Comparison of ENCODE assay signal across 10 mouse cellular contexts in genomic region chr2:33877663-33878360, GRCm38 (mm10). TPM values are rescaled to one million over a fixed set of nuclear protein-coding genes. Genes with fewer than 3 reads are reported as not detected.
DNase-seq lines count a peak whose midpoint lies in the region; ATAC-seq lines count a peak whose summit lies in the region.
"Had no signal": no experiment of that assay in that cellular context is flagged by ENCODE, and none has a peak within 500 bp of the region (broad histone marks: within the 10 kb centered on the region; RNA-seq: fewer than 3 reads in every experiment).

No protein-coding gene starts in this region.

- ATAC-seq in liver, embryonic 13.5 days (ENCODE audit: low read depth) = no peak
- ATAC-seq in liver, embryonic 12.5 days = no peak
- ATAC-seq in hindbrain, embryonic 13.5 days (ENCODE audit: low FRiP score) = peak; percentile 21; the same call in 1 of the 2 replicates
- ATAC-seq in neural tube, embryonic 12.5 days (ENCODE audit: low FRiP score, low read depth) = 0 out of 2 replicates have a peak, but pooled peaks have one; percentile 25
- ATAC-seq in megakaryocyte progenitor cell, adult 5-6 weeks (replicated peaks; ENCODE audit: poor library complexity) = no peak
- ATAC-seq: lung, postnatal 0 days had no signal

- no peak overlapping the region for H3K4me2 ChIP-seq in liver, embryonic 13.5 days
- no peak overlapping the region for H3K4me2 ChIP-seq in liver, embryonic 12.5 days
- H3K4me2 ChIP-seq in hindbrain, embryonic 13.5 days = no peak overlapping the region
- peak overlapping the region; percentile 24; the same call in 1 of the 2 replicates for H3K4me2 ChIP-seq in neural tube, embryonic 12.5 days (replicated peaks)

- no peaks in the 10 kb centered on the region for H3K27me3 ChIP-seq in liver, embryonic 13.5 days
- H3K27me3 ChIP-seq in liver, embryonic 12.5 days (replicated peaks) = no peaks in the 10 kb centered on the region
- H3K27me3 ChIP-seq in hindbrain, embryonic 13.5 days = no peaks in the 10 kb centered on the region
- no peaks in the 10 kb centered on the region for H3K27me3 ChIP-seq in neural tube, embryonic 12.5 days (replicated peaks)

- no peak overlapping the region for H3K4me3 ChIP-seq in liver, embryonic 13.5 days (replicated peaks)
- no peak overlapping the region for H3K4me3 ChIP-seq in liver, embryonic 12.5 days
- H3K4me3 ChIP-seq in hindbrain, embryonic 13.5 days = no peak overlapping the region
- H3K4me3 ChIP-seq in neural tube, embryonic 12.5 days = no peak overlapping the region

- peaks cover 17% of the 10 kb centered on the region for H3K36me3 ChIP-seq in liver, embryonic 13.5 days
- H3K36me3 ChIP-seq in liver, embryonic 12.5 days = peaks cover 19% of the 10 kb centered on the region
- peaks cover 15% of the 10 kb centered on the region for H3K36me3 ChIP-seq in hindbrain, embryonic 13.5 days
- peaks cover 18% of the 10 kb centered on the region for H3K36me3 ChIP-seq in neural tube, embryonic 12.5 days

- intact Hi-C loops in gastrocnemius, postnatal 36 days (cut with DNase I) = no loop called here

- 69% methylated on average over 6 of the region's 6 CpGs for WGBS in liver, embryonic 13.5 days (ENCODE audit: insufficient replicate concordance)
- WGBS in liver, embryonic 12.5 days (ENCODE audit: insufficient replicate concordance) = 72% methylated on average over 6 of the region's 6 CpGs
- WGBS in hindbrain, embryonic 13.5 days = 57% methylated on average over 6 of the region's 6 CpGs
- WGBS in neural tube, embryonic 12.5 days = 47% methylated on average over 6 of the region's 6 CpGs

- peak overlapping the region; percentile 45 for H3K27ac ChIP-seq in liver, embryonic 13.5 days
- no peak overlapping the region for H3K27ac ChIP-seq in liver, embryonic 12.5 days
- H3K27ac ChIP-seq in hindbrain, embryonic 13.5 days = peak overlapping the region; percentile 99
- peak overlapping the region; percentile 96 for H3K27ac ChIP-seq in neural tube, embryonic 12.5 days

- no peak overlapping the region for H3K9ac ChIP-seq in liver, embryonic 13.5 days
- no peak overlapping the region for H3K9ac ChIP-seq in liver, embryonic 12.5 days
- H3K9ac ChIP-seq in hindbrain, embryonic 13.5 days = peak overlapping the region; percentile 65
- 0 out of 2 replicates have a peak overlapping the region, but pooled peaks have one; percentile 13 for H3K9ac ChIP-seq in neural tube, embryonic 12.5 days

- DNase-seq in adrenal gland, postnatal 14 days = peak; percentile 28
- DNase-seq in adrenal gland, postnatal 25 days = no peak
- DNase-seq in liver, embryonic 13.5 days = no peak
- no peak for DNase-seq in gastrocnemius, postnatal 36 days
- DNase-seq: cerebellum, adult 9-11 months had no signal

- H3K9me3 ChIP-seq in liver, embryonic 13.5 days (replicated peaks) = no peaks in the 10 kb centered on the region
- H3K9me3 ChIP-seq in liver, embryonic 12.5 days (replicated peaks) = no peaks in the 10 kb centered on the region
- H3K9me3 ChIP-seq in hindbrain, embryonic 13.5 days = no peaks in the 10 kb centered on the region
- no peaks in the 10 kb centered on the region for H3K9me3 ChIP-seq in neural tube, embryonic 12.5 days

- peaks cover 56% of the 10 kb centered on the region for H3K4me1 ChIP-seq in liver, embryonic 13.5 days (replicated peaks)
- H3K4me1 ChIP-seq in liver, embryonic 12.5 days = peaks cover 54% of the 10 kb centered on the region
- peaks cover 93% of the 10 kb centered on the region for H3K4me1 ChIP-seq in hindbrain, embryonic 13.5 days (replicated peaks)
- H3K4me1 ChIP-seq in neural tube, embryonic 12.5 days = peaks cover 62% of the 10 kb centered on the region

RNA-seq across cellular contexts. Expression of gene Mvb12b, which starts 9.9 kb away (rescaled TPM):
- total RNA-seq in adrenal gland, postnatal 14 days (2021) = 17.7 and 19.0 TPM in 2 replicates
- 12.2 and 20.9 TPM in 2 replicates for total RNA-seq in adrenal gland, postnatal 25 days (2021)
- 11.8 and 14.5 TPM in 2 replicates for polyA plus RNA-seq in liver, embryonic 13.5 days (2015; fragmentation: Nextera tagmentation; extraction: Ambion mirVana)
- polyA plus RNA-seq in liver, embryonic 12.5 days (2016; fragmentation: Nextera tagmentation; extraction: Ambion mirVana) = 21.3 and 21.6 TPM in 2 replicates
- polyA plus RNA-seq in hindbrain, embryonic 13.5 days (2015; fragmentation: Nextera tagmentation; extraction: Ambion mirVana) = 60.9 and 65.0 TPM in 2 replicates
- 57.8 and 65.5 TPM in 2 replicates for polyA plus RNA-seq in neural tube, embryonic 12.5 days (2016; fragmentation: Nextera tagmentation; extraction: Ambion mirVana)
- total RNA-seq in gastrocnemius, postnatal 36 days (2021) = 10 to 100 TPM; 25.2 to 27.4 TPM
- 30.0 and 37.1 TPM in 2 replicates for total RNA-seq in megakaryocyte progenitor cell, adult 5-6 weeks (2015)
- total RNA-seq in megakaryocyte progenitor cell, adult 5-6 weeks (2017) = 12.9 and 14.8 TPM in 2 replicates

Comparison
In these comparisons a context has a peak if more than half of its experiments do, and no peak if none do; other contexts are left out.
1. ATAC-seq: peak in hindbrain, embryonic 13.5 days (single experiment) and neural tube, embryonic 12.5 days (single experiment); none in liver, embryonic 13.5 days (single experiment), liver, embryonic 12.5 days (single experiment) and megakaryocyte progenitor cell, adult 5-6 weeks (single experiment).
2. H3K9ac ChIP-seq: peak in hindbrain, embryonic 13.5 days (single experiment) and neural tube, embryonic 12.5 days (single experiment); none in liver, embryonic 13.5 days (single experiment) and liver, embryonic 12.5 days (single experiment).